Mouse (Mus musculus): ENCODE results near the gene Myo5c. TPM values are rescaled to one million over a fixed set of nuclear protein-coding genes. Genes with fewer than 3 reads are reported as not detected.
A peak's percentile ranks its signal among the peaks of the same experiment; 100 is the strongest.

Gene Myo5c
- total RNA-seq (2021), result 10 to 100 TPM in 1 of 2 experiments, 1 to 10 TPM in 1; 5.7 to 11.4 TPM
- long read RNA-seq, experiment 1, result 0 reads
- long read RNA-seq, experiment 2, partial matches to known transcripts, result 2 of 2 reads
- long read RNA-seq, experiment 2, other reads (novel, unspliced or antisense), result 0 of 2 reads

DNA sequence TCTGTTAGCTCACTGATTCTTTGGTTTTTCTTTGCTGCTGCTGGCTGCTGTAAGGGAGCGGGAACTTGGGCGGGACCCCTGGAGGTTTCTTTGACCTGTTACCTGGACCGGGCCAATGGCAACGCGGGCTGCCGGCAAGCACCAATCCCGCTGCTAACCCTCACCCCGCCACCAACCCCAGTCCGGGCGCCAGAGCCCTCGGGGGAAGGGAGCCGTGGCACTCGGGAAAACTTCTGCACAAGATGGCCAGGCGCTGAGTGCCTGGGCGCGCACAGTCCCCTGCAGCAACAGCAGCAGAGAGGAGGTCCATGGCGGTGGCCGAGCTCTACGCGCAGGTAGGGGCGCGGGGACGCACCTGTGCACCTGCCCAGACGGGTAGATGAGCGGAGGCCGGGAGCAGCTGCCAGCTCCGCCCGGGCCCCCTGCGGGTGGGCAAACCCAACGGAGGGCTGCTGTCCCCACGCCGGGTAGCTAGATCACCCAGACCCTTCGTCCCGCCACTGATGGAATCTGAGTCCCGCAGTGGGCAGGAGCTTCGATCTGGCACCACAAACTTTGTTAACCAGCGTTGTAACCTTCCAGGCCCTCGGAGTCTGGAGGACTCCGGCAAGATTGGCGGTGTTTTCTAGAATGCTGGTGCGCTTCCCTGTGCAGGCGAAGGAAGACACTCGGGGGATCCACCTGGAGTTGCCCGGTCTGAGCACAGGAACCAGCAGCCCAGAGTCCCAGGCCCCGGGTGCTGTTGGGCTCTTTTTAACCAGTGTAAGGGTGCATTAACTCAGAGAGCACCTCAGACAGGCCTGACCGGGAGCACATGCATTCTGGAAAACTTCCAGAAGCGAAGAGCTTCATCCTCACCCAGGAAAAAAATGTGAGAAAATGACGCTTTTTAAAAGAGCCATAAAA, at the start of gene Myo5c:
Gene Myo5c (plus strand): TSS at position 180 of the 906 bp plus-strand sequence.
- DNase-seq (ENCODE audit: low spot score in 2 of 2), result peak in 1 of 2 experiments; percentile 14

DNA sequence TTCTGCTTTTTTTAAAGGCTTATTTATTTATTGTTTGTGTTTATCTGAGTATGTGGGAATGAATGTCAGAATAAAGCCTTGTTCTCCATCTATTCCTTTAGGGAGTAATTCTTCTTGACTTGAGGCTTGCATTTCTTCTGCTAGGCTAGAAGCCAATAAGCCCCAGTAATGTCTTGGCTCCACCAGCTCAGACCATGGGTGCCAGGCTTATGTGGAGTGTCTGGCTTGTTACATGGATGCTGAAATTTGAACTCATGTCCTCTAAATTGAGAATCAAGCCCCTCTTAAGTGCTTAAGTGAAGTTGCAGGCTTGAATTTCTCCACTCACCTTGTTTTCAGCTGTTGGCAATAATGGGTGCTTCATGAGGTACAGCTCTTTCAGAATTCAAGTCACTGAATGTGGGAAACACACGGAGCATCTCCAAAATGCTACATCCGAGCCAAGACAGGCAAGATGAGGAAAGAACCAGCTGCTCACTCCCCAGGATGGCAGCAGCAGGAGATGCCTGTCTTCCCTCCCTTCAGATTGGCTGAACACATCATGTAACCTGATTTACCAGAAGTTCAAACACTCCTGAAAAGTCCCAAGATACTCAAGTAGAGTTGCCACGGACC, 44.1 kb upstream of the Myo5c start:
- DNase-seq (ENCODE audit: low spot score in 2 of 2), result no peak

DNA sequence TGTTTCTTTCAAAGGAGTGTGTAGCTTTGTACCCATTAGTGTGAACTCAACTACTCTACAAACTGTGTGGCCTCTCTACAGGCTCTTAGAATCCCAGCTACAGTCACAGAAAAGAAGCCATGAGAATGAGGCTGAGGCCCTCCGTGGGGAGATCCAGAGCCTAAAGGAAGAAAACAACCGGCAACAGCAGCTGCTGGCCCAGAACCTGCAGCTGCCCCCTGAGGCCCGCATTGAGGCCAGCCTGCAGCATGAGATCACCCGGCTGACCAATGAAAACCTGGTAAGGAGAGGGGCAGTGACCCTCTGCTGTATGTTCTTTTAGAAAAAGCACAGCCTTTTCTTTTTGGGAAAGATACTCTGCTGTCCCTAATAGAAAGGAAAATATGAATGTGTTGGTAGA, 38.0 kb upstream of the Myo5c start:
- peak; percentile 19 to 51 for DNase-seq (ENCODE audit: low spot score in 2 of 2)

DNA sequence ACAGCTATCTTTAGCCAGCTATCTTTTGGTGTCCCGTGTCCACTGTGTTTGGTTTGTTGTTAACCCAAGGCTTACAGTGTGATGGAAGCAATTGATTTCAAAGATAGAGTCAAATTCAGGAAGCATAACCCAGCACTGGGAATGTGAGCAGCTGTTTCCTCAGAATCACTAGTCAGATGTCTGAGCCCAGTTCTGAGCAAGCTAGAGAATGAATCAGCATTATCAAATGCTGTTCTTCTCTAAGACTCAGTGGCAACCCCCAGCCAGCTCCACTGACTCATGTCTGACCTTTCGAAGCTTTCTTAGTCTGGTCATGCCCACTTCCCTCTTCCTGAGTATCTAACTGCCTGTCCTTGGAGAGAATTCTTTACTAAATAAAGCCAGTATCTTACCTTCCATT, 35.5 kb upstream of the Myo5c start:
- DNase-seq (ENCODE audit: low spot score in 2 of 2), result no peak

DNA sequence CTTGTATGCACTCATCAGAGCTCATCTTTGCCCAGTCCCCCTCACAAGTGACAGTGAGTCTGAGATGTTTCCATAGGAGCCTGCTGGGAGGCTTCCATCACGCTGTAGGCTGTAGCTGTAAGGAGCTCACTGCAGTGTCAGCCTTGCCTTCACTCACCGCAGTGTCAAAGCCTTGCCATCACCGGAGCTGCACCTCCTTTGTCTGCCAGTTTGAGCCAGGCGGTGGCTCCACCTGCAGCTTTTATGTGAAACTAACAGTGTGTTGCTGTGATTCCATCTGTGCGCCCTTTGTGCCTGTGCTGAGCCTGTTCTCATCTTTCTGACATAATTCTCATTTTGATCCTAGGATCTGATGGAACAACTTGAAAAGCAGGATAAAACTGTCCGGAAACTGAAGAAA, 34.5 kb upstream of the Myo5c start:
- DNase-seq (ENCODE audit: low spot score in 2 of 2), result no peak

DNA sequence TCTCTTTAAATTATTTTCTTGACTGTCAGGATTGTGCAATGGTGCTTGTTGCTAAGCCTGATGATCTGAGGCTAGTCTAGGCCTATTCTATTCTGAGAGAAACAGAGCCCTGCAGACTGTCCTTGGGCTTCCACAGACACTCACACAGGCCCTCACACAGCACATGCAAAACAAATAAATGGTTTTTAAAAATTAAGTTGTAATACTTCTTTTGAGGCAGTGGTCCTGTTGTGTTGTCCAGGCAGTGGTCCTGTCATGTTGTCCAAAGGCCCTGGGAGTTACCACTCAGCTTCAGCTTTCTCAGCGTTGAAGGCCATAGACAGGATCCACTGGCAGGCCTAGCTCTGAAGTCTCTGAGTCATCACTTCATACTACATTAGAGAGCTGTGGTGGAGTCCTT, 30.3 kb upstream of the Myo5c start:
- no peak for DNase-seq (ENCODE audit: low spot score in 2 of 2)

DNA sequence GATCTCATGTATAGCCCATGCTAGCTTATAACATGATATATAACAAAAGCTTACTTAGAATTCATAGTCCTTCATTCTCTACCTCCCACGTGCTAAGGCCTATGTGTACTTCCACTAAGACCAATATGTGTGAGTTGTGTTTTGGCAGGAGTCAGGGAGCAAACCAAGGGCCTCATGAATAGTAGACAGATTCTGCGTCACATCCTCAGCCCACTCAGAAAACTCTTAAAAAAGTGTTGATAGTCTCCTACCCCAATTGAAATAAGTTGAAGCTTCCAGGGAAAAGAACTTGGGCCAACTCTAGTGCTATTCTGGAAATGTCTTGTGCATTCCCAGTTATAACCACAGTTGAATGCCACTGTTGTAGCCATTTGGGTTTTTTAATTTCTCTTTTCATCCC, 29.8 kb upstream of the Myo5c start:
- DNase-seq (ENCODE audit: low spot score in 2 of 2), result no peak

DNA sequence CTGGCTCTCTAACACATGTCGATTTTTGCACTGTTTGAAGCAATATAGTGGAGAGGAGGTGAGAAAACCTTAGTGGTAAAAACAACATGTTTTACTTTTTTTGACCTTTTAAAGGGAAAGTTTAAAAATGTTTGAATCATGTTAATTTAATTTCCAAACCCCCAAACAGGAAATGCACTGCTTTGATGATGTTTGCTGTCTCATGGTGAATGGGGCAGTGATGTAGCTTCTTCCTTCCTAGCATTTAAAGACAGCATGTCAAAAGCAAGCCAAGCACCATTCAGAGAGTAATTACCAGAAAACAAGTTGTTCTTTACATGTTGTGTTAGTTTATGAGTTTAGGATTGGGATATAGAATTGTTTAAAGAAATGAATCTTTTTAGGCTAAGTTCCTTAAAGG, 22.6 kb upstream of the Myo5c start:
- DNase-seq (ENCODE audit: low spot score in 2 of 2), result no peak

DNA sequence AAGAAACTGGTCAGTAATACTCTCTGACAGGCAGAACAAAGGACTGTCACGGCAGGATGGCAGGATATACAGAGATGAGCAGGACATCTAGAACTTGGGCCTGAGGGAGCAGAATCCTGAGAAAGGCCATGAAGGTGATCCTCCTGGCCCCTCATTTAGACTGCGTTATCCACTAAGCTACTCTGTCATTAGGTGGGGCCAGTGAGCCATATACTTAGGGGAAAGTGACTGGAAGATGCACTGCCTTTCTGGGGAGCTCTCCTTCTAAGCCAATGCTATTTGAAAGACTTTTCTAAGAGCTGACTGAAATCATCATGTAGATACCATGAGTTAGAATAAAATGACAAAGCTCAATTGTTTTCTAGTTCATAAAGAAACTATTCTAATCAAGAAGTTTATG, 21.6 kb upstream of the Myo5c start:
- no peak for DNase-seq (ENCODE audit: low spot score in 2 of 2)

DNA sequence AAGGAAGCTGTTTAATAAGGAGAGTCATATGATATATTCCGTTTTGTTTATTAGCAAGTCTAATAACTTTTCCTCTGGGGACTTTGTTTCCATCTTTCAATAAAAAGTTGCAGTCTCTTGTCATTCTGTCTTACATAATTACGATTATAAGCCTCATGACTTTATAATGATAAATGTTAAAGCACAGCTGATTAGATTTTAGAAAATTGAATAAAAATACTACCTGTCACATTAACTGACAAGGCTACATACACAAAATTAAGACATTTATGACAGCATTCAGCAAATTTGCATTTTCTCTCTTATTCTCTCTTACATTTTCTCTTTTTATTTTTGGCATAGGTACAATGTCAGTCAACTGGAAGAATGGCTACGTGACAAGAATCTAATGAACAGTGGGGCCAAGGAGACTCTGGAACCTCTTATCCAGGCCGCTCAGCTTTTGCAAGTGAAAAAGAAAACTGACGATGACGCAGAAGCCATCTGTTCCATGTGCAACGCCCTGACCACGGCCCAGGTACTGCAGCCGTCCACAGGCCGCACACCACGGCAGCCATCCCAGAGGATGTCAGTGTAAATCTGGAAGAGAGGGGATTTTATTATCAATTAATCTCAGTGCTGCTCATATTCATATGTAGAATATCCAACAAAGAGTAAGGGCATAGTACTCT, 16.9 kb upstream of the Myo5c start:
- DNase-seq (ENCODE audit: low spot score in 2 of 2), result no peak

DNA sequence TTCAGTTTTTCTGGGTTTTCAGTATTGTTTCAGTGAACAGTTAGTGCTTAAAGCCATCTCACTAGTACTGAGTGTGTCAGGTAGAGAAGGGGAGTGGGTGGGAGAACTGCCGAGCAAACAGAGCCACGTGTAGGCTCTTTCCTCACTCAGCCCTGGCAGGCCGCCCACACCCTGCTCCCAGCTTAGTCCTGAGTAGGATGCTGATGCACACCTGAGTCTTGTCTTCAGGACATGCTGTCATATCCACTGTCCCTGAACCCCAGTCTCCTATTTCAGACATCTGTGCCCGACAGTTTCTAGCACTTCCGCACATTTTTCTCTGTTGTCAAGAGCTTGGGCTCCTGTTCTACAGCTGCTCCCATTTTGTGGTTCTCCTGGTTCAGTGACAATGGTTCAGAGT, 11.9 kb upstream of the Myo5c start:
- no peak for DNase-seq (ENCODE audit: low spot score in 2 of 2)

DNA sequence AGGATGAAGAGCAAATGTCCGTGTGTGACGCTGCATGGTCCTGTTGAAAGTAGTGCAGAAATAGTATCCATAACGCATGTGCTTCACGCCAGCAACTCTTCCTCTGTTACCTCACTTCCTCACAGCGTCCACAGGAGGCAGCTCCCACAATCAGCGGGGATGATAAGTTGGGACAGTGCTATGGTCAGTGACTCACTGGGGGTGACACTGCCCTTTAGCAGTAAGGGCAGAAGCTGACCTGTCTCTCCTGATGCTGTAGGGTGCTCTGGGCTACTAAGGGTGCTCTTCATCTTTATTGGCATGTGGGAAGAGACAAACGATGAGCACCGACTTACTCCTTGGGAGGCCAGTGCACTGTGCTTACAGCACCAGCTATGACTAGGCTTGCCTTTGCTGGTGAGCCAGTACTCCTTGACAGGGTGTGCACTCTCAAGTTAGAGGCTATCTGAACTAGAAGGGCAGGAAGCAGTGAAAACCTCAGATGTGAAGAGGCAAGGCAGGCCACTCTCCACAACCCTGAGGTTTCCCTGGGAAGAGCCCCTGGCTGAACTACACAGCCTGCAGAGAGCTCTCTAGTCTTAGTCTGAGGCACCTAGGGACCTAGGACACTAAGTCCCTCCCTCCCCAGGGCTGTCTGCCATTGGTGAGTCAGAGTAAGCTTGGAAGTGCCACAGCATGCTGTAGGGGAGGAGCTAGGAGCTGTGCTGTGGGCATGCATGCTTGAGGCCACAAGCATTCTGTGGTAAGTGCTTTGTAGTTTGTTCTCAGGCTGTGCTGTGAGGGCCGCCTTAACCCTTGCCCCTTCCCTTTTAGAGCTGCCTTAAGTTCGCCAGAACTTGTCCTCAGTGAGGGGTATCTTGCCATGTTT, 10.2 kb upstream of the Myo5c start:
- peak in 1 of 2 experiments; percentile 19 for DNase-seq (ENCODE audit: low spot score in 2 of 2)

DNA sequence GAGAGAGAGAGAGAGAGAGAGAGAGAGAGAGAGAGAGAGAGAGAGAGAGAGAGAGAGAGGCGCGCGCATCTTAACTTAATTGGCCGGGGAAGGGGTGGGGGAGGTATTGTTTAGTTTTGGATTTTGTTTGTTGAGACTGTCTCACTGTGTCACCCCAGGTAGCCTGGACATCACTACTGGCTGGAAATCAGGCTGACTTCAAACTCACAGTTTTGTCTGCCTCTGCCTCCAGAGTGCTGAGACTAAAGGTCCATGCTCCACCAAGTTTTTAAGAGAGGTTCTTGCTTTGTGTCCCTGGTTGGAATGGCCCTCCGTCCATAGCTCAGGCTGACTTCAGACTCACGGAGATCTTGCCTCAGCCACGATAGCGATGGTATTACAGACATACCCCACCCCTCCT, 1.0 kb downstream of the Myo5c start:
- no peak for DNase-seq (ENCODE audit: low spot score in 2 of 2)

DNA sequence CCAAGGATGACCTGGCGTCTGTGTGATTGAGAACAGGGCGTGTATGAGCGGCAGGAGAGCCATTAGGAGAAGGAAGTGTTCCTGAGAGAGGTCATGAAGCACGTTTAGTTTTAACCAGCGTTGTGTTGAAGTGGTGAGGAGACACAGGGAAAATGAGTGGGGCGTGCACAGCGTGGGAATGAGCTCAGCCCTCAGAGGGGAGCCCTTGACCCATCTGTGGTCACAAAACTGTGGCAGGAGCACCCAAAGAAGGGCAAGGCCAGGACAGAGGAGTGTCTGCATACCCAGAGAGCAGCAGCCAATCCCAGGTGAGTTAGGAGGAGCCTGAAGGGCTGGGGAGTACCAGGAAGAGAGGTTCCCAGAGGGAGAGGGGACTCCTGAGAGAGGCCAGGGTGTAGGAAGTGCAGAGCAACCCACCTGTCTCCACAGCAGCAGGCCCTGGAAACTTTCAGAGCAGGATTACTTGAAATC, 2.5 kb downstream of the Myo5c start:
- DNase-seq (ENCODE audit: low spot score in 2 of 2), result no peak

DNA sequence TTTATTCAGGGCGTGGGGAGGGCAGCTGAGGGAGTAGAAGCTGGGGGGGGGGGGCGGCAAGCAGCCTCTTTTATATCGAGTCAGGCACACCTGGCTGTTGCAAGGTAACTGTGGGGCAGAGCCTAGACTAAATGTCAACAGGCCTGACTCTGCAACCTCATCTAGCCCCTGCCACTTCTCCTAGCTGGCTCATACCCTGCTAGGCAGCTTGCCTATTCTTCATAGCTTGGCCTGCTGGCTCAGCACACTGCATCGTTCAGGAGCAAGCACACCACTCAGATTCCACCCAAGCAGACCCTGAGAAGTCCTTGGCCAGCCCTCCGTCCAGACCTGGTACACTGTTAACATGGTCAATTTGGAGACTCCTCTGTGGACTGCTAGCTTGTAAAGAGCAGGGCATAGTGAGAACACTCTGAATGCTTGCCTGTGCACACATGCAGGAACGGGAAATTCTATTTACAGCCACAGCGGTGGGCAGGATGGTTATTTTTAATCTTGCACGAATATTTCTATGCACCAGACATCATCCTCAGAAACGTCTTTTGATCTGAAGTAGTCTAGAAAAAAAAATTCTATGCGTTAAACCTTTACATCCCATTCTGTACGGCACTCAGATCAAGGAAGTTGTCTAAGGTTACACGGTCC, 3.3 kb downstream of the Myo5c start:
- no peak for DNase-seq (ENCODE audit: low spot score in 2 of 2)

DNA sequence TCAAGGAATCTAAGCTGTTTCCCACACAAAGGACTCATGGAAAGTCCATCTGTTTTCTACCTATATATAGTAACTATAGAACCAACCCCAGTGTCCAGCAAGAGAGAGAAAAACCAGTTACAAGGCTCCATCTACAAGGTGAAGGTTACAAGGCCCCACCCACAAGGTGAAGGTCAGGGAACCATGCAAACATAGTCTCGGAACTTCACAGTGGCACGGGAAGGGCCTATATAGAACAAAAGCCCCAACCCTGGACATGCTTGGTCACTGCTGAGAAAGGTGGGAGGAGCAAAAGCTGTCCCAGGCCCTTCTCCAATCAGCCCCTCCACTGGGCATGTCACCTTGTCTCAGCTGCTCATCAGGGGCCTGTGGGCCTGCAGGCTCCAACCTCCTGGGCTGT, 3.9 kb downstream of the Myo5c start:
- DNase-seq (ENCODE audit: low spot score in 2 of 2), result no peak

DNA sequence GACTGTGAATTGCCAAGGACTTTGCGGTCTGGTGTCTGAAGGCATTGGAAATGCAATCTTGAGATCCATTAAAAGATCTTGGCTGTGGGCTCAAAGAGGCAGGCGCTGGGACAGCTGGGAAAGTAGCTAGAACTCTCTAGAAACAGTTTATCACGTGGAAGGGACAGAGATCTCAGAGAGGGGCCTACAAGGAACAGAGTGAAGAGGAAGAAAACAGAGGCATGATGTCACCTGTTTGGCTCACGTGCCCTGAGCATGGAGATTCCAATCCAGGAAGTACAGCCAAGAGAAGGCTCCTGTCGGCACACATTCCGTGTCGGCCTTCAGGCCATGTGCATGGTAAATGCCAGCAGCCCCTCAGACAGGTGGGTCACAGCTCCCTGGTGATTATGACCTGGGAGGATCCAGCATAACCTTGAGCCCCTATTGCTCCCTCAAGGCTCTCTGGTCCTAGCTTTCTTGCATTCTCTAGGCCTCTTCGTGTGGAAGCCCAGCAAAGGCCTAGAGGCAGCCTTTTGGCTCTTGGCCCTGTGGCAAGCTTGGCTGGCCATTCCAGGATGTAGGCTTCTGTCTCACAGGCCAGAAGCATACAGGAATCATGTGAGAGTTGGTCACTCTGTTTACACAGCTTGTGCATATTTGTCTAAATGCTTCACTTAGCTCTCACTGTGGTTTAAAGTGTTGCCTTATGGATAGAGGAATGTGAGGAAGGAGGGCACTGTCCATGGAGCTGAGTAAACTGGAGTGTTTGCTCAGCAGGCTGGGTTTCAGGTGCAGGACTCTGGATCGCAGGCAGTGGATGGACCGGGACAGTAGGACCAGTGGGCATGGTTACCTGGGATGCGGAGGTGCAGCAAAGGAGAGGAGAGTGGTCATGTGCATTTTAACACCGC, 4.8 kb downstream of the Myo5c start:
- no peak for DNase-seq (ENCODE audit: low spot score in 2 of 2)

DNA sequence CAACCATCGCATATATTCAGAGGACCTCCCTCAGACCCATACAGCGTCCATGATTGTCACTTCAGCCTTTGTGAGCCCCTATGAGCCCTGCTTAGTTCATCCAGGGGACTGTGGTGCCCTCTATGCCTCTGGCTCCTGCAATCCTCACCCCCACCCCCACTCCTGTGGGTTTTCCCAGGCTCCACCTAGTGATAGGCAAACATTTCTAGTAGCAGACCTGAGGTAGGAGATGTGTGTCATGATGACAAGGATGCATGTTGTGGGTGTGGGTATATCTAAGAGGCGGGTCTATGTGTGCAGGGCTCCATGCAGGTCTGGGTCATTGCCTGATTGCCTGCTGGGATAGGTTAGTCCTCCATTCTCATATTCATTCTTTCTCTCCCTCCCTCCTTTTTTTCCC, 6.4 kb downstream of the Myo5c start:
- no peak for DNase-seq (ENCODE audit: low spot score in 2 of 2)

DNA sequence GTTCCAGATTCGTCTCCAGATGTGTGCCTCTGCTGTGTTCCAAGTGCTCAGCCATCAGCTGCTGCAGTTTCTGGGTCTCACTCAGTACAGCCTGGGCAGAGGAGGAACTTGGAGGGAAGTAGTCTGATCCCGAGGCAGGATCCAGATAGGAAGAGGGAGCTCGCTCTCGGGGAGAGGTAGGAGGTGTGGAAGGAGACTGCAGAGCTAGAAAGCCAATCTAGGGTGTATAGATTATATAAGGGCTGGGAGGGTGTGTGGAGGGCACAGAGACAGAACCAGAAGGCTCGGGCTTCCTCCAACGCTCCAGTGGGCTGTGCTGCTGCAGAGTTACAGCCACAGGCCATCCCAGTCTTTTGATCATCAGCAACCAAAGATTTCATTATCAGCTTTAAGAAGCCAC, 11.2 kb downstream of the Myo5c start:
- DNase-seq (ENCODE audit: low spot score in 2 of 2), result no peak
